Mouse (Mus musculus): ENCODE data around the gene Krt86. TPM values are rescaled to one million over a fixed set of nuclear protein-coding genes. Genes with fewer than 3 reads are reported as not detected.

Gene Krt86
- polyA plus RNA-seq, 1 experiment from 2014 or later = not detected

DNA sequence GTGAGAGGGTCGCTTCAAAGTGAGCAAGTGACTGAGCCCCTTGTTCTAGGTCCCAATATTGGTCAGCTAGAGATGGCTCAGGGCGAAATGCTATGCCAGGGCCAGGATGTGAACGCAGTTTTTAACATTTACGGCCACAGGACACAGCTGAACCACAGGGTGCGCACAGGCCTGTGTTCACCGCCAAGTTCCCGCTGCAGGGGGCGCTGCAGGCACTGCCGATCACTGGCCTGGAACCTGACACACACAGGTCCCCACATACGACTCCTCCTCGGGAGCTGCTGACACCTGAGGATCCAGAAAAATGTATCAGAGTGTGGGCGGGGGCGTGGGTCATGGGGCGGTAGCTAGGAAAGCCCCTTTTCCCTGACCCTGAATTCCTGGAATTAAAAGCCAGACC is 14.0 kb upstream of the Krt86 start:
- H3K4me3 ChIP-seq (replicated peaks) = no peak overlapping the region
- no peaks in the 10 kb centered on the region for H3K36me3 ChIP-seq
- 70% methylated on average over 14 of the region's 14 CpGs for WGBS
- no peak for ATAC-seq (replicated peaks; ENCODE audit: low FRiP score)
- no peak overlapping the region for H3K9ac ChIP-seq
- no peaks in the 10 kb centered on the region for H3K9me3 ChIP-seq (replicated peaks)
- H3K27me3 ChIP-seq = no peaks in the 10 kb centered on the region
- H3K27ac ChIP-seq = no peak overlapping the region
- H3K4me2 ChIP-seq = no peak overlapping the region
- H3K4me1 ChIP-seq = peaks cover 8% of the 10 kb centered on the region; the same call in 1 of the 2 replicates

GRCm38 (mm10) chr15:101463651-101464050 is 9.6 kb upstream of the Krt86 start, which contains the start of gene Krt81:
Gene Krt81 (minus strand): TSS chr15:101463751.
- Histone ChIP-seq H3K9me3 (replicated peaks) (no peaks in the 10 kb centered on the region), H3K4me2 (no peak within 1 kb of the TSS), H3K27ac (no peak within 1 kb of the TSS), H3K27me3 (no peaks in the 10 kb centered on the region), H3K4me1 (peaks cover 5% of the 10 kb centered on the region; the same call in 1 of the 2 replicates), H3K4me3 (replicated peaks) (no peak within 1 kb of the TSS), H3K36me3 (no peaks in the 10 kb centered on the region), H3K9ac (no peak within 1 kb of the TSS)
- ATAC-seq (replicated peaks; ENCODE audit: low FRiP score) = no peak
- WGBS = 71% methylated on average over 13 of the region's 13 CpGs

GRCm38 (mm10) chr15:101469093-101469492 is 4.2 kb upstream of the Krt86 start:
- Histone ChIP-seq H3K27ac (no peak overlapping the region), H3K9me3 (replicated peaks) (no peaks in the 10 kb centered on the region), H3K27me3 (no peaks in the 10 kb centered on the region), H3K4me3 (replicated peaks) (no peak overlapping the region), H3K4me2 (no peak overlapping the region), H3K9ac (no peak overlapping the region), H3K36me3 (no peaks in the 10 kb centered on the region), H3K4me1 (no peaks in the 10 kb centered on the region)
- no peak for ATAC-seq (replicated peaks; ENCODE audit: low FRiP score)
- WGBS = 87% methylated on average over 4 of the region's 4 CpGs

DNA sequence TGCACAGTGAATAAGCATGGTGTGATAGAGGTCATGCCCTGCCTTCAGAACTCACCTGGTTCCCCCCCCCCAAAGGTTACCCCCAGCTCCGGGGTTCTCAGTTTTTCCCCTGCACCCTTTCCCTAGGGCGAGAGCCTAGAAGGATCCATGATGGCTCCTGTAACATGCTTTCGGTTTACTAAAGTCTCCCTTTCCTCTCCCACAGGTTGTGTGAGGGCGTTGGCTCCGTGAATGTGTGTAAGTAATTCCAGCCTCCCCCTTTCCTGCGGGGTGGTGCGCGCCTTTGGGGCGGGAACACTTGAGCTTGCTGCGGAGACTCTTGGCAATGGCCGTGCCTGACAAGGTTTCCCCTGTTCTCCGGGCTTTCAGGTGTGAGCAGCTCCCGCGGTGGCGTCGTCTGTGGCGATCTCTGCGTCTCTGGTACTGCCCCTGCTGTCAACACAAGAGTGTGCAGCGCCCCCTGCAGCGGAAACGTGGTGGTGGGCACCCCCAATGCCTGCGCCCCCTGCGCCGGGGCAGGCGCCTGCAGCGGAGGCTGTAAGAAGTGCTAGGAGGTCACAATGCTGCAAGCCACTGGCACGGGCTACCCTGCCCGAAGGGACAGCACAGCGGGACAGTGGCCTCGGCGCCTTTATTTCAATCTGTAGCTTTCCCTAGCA is 5.9 kb downstream of the Krt86 start:
- Histone ChIP-seq H3K27ac (no peak overlapping the region), H3K4me2 (peak overlapping the region; percentile 68), H3K9me3 (replicated peaks) (no peaks in the 10 kb centered on the region), H3K36me3 (no peaks in the 10 kb centered on the region), H3K27me3 (peaks cover 20% of the 10 kb centered on the region), H3K4me3 (replicated peaks) (peak overlapping the region; percentile 25), H3K9ac (no peak overlapping the region), H3K4me1 (peaks cover 18% of the 10 kb centered on the region)
- 7% methylated on average over 31 of the region's 31 CpGs for WGBS
- peak; percentile 50; the same call in 1 of the 2 replicates for ATAC-seq (replicated peaks; ENCODE audit: low FRiP score)

DNA sequence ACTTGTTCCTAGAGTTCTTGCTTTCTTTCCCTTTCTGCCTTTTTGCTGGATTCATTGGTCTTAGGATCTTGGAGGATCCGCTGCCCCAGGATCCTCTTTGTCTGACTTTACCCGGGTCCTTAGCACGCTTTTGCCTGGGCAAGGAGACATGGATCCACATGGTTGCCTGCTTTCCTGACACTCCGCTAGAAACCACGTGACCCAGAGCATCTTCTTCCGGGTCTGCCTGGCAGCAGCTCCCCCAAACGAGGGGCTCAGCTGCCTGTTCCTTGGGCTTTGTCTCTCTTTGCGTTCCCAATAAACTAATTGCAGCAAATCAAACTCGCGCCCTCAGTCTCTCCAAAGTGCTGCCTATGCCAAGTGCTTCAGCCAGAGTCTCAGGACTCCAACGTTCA is 6.4 kb downstream of the Krt86 start:
- no peak for ATAC-seq (replicated peaks; ENCODE audit: low FRiP score)
- H3K36me3 ChIP-seq = no peaks in the 10 kb centered on the region
- no peaks in the 10 kb centered on the region for H3K9me3 ChIP-seq (replicated peaks)
- peaks cover 22% of the 10 kb centered on the region for H3K4me1 ChIP-seq
- peak overlapping the region; percentile 25 for H3K4me3 ChIP-seq (replicated peaks)
- 28% methylated on average over 11 of the region's 11 CpGs for WGBS
- peak overlapping the region; percentile 68 for H3K4me2 ChIP-seq
- no peak overlapping the region for H3K27ac ChIP-seq
- H3K9ac ChIP-seq = no peak overlapping the region
- peaks cover 20% of the 10 kb centered on the region for H3K27me3 ChIP-seq

DNA sequence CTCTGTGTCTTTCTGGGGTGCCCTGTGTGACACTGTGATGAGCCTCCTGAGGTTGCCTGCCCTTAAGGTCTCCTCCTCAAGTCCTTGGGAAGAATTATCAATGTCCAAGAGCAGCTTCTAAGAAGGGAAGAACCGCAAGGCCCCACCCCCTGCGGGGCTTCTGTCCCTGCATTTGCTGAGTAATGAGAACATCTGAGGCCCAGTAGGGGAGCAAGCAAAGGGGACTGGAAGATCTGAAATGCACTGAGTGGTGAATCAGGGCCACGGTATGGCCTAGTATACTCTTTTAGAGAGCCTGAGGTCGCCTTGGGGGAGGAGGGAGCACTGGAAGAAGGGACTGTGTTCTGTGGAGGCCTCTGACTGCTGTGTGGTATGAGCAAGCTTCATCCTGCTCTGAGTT is 8.8 kb downstream of the Krt86 start:
- Histone ChIP-seq H3K36me3 (no peaks in the 10 kb centered on the region), H3K4me1 (peaks cover 28% of the 10 kb centered on the region), H3K4me2 (no peak overlapping the region), H3K9ac (no peak overlapping the region), H3K27ac (no peak overlapping the region), H3K4me3 (replicated peaks) (no peak overlapping the region), H3K9me3 (replicated peaks) (no peaks in the 10 kb centered on the region), H3K27me3 (peaks cover 20% of the 10 kb centered on the region)
- ATAC-seq (replicated peaks; ENCODE audit: low FRiP score) = no peak
- 51% methylated on average over 4 of the region's 4 CpGs for WGBS

GRCm38 (mm10) chr15:101483646-101484045 is 10.4 kb downstream of the Krt86 start:
- Histone ChIP-seq H3K4me1 (peaks cover 28% of the 10 kb centered on the region), H3K36me3 (no peaks in the 10 kb centered on the region), H3K4me3 (replicated peaks) (no peak overlapping the region), H3K27ac (no peak overlapping the region), H3K27me3 (peaks cover 9% of the 10 kb centered on the region), H3K9ac (no peak overlapping the region), H3K9me3 (replicated peaks) (no peaks in the 10 kb centered on the region), H3K4me2 (no peak overlapping the region)
- WGBS = 36% methylated on average over 1 of the region's 1 CpGs
- no peak for ATAC-seq (replicated peaks; ENCODE audit: low FRiP score)

GRCm38 (mm10) chr15:101484939-101485338 is 11.7 kb downstream of the Krt86 start:
- H3K4me2 ChIP-seq = no peak overlapping the region
- H3K27me3 ChIP-seq = no peaks in the 10 kb centered on the region
- no peak overlapping the region for H3K27ac ChIP-seq
- ATAC-seq (replicated peaks; ENCODE audit: low FRiP score) = no peak
- no peak overlapping the region for H3K4me3 ChIP-seq (replicated peaks)
- WGBS = 42% methylated on average over 1 of the region's 1 CpGs
- H3K9ac ChIP-seq = no peak overlapping the region
- H3K9me3 ChIP-seq (replicated peaks) = no peaks in the 10 kb centered on the region
- H3K4me1 ChIP-seq = peaks cover 19% of the 10 kb centered on the region
- no peaks in the 10 kb centered on the region for H3K36me3 ChIP-seq

- no peak for ATAC-seq (replicated peaks; ENCODE audit: low FRiP score)
- peaks cover 19% of the 10 kb centered on the region for H3K4me1 ChIP-seq
- H3K4me3 ChIP-seq (replicated peaks) = no peak overlapping the region
- H3K9me3 ChIP-seq (replicated peaks) = no peaks in the 10 kb centered on the region
- H3K9ac ChIP-seq = no peak overlapping the region
- H3K27ac ChIP-seq = no peak overlapping the region
- H3K36me3 ChIP-seq = no peaks in the 10 kb centered on the region
- H3K27me3 ChIP-seq = no peaks in the 10 kb centered on the region
- H3K4me2 ChIP-seq = no peak overlapping the region
- WGBS = 85% methylated on average over 11 of the region's 11 CpGs
Observed at GRCm38 (mm10) chr15:101485911-101486635, 12.8 kb downstream of the Krt86 start.

DNA sequence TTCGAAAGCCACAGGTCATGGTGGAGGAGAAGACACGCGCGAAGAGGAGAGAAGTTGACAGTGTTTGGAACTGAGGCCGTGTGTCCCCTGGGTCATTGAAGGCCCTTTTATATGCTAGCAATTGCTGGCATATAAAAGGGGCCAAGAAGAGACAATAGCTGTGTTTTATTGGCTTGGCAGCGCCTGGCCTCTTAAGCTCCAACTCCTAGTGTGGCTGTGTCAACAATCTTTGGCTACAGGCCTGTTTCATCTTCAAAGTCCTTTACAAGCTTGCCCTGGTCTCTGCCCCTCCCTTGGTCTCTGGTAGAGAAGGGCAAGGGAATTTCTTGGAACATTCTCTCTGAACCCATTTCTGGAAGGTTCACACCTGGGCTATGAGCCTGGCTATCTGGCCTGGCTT is 18.2 kb downstream of the Krt86 start, which contains the start of gene Krt83:
TSS of gene Krt83 (minus strand) at position 82 of the 400 bp plus-strand sequence.
- Histone ChIP-seq H3K36me3 (no peaks in the 10 kb centered on the region), H3K4me2 (no peak within 1 kb of the TSS), H3K4me3 (replicated peaks) (no peak within 1 kb of the TSS), H3K4me1 (peaks cover 9% of the 10 kb centered on the region; the same call in 1 of the 2 replicates), H3K9me3 (replicated peaks) (no peaks in the 10 kb centered on the region), H3K27ac (no peak within 1 kb of the TSS), H3K27me3 (no peaks in the 10 kb centered on the region), H3K9ac (no peak within 1 kb of the TSS)
- no peak for ATAC-seq (replicated peaks; ENCODE audit: low FRiP score)
- 52% methylated on average over 6 of the region's 6 CpGs for WGBS

- Histone ChIP-seq H3K27me3 (no peaks in the 10 kb centered on the region), H3K4me3 (replicated peaks) (no peak overlapping the region), H3K4me1 (peaks cover 9% of the 10 kb centered on the region; the same call in 1 of the 2 replicates), H3K27ac (no peak overlapping the region), H3K9ac (no peak overlapping the region), H3K4me2 (no peak overlapping the region), H3K9me3 (replicated peaks) (no peaks in the 10 kb centered on the region), H3K36me3 (no peaks in the 10 kb centered on the region)
- ATAC-seq (replicated peaks; ENCODE audit: low FRiP score) = no peak
- 18% methylated on average over 8 of the region's 8 CpGs for WGBS
Observed at GRCm38 (mm10) chr15:101492718-101493117, 19.4 kb downstream of the Krt86 start.

DNA sequence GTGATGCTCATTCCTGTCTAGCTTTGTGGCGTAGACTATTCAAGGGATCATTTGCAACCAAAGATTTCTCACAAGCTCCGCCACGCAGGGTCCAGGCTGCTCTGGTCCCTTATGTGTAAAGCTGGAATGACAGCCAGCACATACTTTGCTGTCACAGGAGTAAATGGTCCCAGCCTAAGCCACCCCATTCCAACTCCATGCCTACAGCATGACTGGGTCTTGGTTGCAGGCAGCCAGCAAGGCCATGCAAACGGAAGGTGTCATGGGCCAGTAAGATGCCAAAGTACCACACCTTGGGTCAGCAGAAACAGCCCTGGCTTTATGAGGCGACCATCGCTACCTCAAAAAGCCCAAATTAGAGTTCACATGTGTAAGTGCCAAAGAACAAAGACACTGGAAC is 20.4 kb downstream of the Krt86 start:
- whole genome bisulfite sequencing = 91% methylated on average over 6 of the region's 6 CpGs
- H3K9me3 ChIP-seq (replicated peaks) = no peaks in the 10 kb centered on the region
- ATAC-seq (replicated peaks; ENCODE audit: low FRiP score) = no peak
- H3K27ac ChIP-seq = no peak overlapping the region
- H3K9ac ChIP-seq = no peak overlapping the region
- H3K4me1 ChIP-seq = peaks cover 9% of the 10 kb centered on the region; the same call in 1 of the 2 replicates
- no peaks in the 10 kb centered on the region for H3K27me3 ChIP-seq
- no peak overlapping the region for H3K4me3 ChIP-seq (replicated peaks)
- H3K36me3 ChIP-seq = no peaks in the 10 kb centered on the region
- H3K4me2 ChIP-seq = no peak overlapping the region

Measured in kidney, embryonic 15.5 days (tissue).